Mouse (Mus musculus) cerebellum, postnatal 25 days (tissue): Measurements from ENCODE around the gene Ldlr.
"Not testable (repeated sequence)": the region's sequence is repeated elsewhere in the genome, so short reads cannot be mapped to it uniquely, and the experiment has no call there.

ENCODE experiments used
- DNase-seq, 2 experiments: peaks; one replicate each; pipeline ENCODE4 v3.0.0; 2021; ENCODE audit warnings: mixed read lengths in 2 of 2

The Ldlr gene

DNA sequence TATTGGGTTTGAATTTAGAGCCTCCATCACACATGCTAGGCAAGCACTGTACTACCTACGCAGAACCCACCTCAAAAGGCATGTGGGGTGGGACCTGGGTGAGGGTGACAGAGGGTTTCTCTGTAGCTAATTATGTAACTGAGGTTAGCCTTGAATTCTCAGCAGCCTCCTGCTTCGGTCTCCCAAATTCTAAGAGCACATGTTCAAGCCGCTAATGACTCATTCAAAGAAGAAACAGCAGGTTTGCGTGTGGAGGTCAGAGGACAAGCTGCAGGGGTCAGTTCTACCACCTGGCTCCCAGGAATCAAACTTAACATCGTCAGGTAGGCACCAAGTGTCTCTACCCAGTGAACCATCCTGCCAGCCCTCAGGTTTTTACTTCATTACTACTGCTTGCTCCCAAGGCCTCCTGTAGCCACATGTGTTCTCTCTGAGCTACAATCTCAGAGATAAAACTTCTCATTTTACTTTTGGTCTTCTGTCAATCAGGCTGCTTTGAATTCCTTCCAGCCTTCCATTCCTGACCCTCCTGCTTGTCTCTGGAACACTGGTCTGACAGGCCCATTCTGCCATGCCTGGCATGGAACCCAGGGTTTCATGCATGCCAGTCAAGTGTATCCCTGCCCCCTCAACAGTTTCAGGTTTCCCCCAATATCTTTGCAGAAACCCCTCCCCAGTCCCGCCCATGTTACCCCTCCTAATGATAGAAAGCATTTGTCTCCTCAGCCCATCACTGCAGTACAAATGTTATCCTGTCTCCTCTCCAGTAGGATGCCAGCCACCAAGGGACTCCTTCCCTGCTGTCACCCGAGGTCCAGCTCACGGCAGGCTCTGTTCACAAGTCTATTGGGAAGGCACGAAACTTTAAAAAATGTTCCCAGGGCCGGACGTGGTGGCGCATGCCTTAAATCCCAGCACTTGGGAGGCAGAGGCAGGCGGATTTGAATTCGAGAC lies 35.6 kb downstream of the Ldlr start:
- no peak for DNase-seq

DNA sequence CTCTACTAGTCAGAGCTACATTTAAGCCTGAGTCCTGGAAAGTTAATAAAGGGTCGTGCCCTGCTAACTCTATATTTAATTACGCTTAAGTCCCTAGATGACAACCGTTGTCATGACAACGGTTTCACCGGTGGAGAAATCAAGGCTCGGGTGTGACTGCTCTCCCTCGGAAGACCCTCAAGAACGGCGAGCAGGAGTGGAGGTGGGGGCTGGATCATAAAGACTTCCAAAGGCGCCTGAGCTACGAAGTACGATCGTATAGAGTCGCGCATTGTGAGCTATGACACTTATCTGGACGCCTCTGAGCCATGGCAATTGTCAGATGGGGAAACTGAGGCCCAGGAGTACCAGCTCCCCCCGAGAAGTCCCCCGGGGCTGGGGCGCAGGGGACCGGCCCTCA lies 36.4 kb downstream of the Ldlr start:
- DNase-seq, result no peak

DNA sequence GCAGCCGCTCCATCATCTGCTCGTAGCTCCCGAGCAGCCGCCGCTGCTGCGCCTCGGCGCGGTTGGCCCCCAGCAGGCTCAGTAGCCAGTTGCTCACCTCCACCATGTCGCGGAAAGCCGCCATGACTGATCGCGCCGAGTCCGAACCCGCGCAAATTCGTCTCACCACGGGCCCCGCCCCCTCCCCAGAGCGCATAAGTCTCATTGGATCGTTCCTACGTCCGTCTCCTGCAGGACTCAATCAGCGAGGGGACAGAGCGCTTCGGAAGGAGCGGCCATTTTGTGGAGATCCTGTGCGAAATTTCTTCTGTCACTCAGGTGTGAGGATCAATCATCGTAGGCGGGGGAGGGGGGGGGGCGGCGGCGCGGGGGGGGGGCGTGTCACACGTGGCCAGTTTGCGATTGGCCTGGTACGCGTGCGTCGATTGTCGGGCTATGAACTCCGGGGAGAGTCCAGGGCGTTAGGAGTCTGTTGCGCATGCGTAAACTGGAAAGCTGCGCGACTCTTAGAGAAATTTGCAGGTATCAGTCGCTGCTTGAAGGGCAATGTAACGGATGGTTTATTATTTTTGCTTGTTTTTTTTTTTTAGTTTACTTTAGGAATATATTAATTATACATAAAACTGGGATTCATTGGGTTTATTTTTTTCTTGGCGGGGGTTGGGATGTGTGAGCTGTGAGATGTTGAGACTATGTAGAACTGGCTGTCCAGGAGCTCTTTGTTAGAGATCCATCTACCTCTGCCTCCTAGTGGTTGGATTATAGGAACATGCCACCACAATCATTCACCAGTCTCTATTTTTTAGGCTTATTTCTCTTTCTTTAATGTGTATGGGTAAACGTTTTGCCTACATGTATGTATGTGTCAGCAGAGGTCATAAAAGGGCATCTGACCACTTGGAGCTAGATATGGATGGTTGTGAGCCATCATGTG lies 37.1 kb downstream of the Ldlr start, which contains the start of gene Spc24:
TSS of gene Spc24 (minus strand) at position 149 of the 934 bp plus-strand sequence.
- peak; percentile 96 to 97 for DNase-seq

DNA sequence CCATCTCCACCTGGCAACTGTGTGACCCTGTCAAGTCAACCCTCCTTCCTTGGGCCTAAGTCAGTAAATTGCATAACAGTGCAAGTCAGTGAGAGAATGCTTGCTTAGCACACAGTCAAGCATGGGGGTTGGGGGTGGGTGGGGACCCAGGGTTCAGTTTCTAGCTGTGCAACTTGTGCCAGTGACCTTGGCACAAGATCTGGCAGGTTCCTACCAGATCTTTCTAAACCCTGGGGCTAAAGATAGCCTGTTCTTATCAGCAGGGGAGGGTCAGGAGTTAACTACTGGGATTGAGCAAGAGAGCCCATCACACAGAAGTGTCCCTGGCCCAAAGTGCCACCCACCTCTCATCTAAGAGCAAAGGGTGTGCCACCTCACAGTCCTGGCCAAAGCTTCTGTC lies 38.9 kb downstream of the Ldlr start:
- no peak for DNase-seq

DNA sequence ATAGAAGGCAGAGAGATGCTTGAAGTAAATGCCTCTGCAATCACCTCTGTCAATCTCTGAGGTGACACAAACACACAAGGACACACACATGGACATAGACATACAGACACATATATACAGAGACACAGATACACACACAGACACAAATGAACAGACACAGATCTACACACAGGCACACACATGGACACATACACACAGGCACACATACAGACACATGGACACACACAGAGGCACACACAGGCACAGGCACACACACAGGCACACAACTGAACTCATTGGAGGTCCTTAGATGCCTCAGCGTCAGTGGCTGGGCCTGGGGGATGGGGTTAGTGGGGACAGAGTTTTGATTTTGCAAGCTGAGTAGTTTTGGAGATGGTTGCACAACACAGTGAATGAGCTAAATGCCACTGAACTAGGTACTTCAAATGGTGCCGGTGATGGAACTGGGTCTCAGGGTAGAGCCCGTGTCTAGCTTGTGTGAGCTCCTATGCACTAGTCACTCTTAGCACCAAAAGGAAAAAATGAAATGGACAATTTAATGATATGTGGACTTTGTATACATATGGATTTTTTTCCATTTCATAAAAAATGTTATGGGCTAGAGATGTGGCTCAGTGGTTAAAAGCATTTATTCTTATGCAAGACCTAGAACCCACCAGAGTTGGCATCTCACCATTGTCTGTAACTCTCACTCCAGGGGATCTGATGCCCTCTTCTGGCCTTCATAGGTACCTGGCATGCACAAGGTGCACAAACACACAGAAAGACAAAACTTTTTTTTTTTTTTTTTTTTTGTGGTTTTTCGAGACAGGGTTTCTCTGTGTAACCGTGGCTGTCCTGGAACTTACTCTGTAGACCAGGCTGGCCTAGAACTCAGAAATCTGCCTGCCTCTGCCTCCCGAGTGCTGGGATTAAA lies 41.1 kb downstream of the Ldlr start:
- no peak for DNase-seq

DNA sequence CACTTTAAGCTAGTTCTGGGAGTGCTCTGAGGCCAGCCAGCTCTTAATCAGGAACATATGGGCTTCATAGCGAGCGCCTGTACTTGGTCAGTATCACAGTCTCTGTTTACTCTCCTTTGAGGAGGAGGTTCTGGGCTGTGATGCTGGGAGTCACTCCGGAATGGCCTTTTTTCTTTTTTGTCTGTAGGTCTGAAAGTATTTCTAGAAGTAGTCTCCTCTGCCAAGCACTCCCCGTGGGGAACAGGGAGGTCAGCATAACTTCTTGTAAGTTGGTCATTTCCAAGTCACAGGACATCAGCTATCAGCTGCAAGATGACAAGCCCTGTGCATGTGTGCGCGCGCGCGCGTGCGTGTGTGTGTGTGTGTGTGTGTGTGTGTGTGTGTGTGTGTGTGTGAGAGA lies 44.6 kb downstream of the Ldlr start:
- DNase-seq, result peak; percentile 76

DNA sequence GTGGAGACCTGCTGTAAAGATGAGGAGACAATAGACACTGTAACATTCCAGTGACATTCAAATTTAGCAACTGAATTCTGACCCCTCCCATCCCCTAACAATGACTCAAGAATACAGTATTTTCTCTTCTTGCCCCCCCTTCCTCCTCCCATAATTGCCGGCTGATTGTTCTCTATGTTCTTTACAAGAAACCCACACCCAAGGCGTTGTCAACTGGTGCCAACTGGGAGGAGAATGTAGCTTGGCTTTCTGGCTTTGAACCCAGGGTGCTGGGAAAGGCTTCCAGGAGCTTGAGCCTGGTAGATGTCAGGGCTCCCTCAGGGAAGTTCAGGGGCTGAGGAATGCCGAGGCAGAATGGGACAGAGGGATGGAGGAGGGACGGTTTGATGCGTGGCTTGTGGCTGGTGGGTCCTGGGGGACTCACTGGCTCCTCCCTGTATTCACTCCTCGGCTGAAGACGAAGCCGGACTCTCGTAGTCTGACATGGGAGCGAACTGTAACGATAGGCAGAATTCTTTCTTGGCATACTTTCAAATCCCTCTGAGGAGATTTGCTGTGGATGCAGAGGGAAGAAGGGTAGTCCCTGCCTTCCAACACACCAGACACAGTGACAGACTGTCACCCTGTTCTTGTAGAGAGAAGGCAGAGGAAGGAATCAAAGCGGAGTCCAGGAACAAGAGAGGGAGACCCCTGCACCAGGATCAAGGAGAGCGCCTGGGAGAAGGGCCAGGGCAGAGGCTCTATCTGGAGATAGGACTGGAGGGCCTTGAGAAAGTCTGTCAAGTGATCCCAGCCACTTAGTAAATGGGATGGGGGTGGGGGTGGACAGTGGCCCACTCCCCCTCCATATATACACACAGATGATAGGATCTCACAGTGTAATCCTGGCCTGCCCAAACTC lies 45.5 kb downstream of the Ldlr start:
- DNase-seq, result peak; percentile 63 to 66

DNA sequence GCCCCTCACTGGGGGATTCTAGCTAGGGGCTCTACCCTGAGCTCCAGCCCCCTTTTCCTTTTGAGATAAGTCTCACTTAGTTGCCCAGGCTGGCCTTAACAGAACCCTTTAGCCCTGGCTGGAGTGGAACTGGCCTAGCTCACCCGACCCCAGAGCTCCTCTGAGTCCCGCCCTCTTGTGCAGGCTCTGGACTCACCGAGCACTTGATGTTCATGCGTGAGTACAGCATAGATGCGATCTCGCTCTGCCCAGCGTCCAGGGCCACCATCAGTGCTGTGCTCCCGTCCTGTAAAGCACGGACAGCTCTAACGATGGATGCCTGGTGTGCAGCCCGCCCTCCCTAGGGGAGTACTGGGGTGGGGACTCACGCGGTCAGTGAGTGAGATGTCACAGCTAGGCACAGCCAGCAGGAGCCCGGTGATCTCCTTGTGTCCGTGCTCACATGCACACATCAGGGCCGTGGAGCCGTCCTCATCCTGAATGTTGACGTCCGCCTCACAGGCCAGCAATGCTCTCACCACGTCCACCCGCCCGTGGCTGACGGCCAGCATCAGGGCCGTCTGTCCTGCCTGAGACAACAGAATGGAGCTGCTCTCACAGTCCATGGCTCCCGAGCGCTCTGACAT lies 46.4 kb downstream of the Ldlr start:
- peak; percentile 66 to 73 for DNase-seq

DNA sequence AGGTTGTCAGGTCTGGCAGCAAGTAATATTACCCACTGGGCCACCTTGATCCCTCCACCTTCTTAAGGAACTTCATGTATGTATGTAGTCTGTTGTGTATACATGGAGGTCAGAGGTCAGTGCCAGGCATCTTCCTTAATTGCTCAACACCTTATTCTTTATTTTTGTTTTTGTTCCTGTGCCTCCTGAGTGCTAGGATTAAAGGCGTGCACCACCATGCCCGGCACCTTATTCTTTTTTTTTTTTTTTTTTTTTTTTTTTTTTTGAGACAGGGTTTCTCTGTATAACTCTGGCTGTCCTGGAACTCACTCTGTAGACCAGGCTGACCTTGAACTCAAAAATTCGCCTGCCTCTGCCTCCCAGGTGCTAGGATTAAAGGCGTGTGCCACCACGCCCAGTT lies 50.1 kb downstream of the Ldlr start:
- DNase-seq, result not testable (repeated sequence)

DNA sequence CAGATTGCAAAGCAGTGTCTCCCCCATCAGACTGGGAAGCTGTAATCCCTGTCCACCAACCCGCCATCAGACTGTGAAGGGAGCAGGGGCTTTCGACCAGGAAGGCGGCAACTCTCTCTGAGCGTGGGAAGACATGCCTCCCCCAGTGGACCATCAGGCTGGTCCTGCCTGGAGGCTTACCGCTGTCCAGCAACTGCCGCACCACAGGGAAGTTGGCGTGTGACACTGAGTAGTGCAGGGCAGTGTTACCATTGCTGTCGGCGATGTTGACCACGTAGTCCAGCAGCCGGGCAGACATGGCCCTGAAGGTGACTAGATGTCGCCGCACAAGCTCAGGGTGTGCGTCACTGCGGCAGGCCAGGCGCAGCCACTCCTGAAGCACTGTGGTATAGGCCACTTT lies 51.1 kb downstream of the Ldlr start:
- DNase-seq, result no peak

DNA sequence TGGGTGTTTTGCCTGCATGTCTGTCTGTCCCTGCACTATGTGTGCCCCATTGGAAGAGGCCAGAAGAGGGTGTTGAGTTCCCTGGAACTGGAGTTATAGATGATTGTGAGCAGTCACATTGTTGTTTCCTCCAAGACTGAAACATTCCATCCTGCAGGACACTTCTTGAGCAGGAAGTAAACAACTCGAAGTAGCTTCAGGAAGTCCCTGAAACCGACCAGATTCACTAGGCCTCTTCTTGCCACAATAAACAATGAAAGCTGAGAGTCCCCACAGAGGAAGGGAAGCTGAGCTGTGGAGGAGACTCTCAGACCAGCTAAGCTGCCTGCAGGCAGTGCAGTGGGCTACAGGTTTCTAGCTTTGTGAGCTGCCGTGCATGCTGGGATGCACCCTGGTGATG lies 54.4 kb downstream of the Ldlr start:
- no peak for DNase-seq

DNA sequence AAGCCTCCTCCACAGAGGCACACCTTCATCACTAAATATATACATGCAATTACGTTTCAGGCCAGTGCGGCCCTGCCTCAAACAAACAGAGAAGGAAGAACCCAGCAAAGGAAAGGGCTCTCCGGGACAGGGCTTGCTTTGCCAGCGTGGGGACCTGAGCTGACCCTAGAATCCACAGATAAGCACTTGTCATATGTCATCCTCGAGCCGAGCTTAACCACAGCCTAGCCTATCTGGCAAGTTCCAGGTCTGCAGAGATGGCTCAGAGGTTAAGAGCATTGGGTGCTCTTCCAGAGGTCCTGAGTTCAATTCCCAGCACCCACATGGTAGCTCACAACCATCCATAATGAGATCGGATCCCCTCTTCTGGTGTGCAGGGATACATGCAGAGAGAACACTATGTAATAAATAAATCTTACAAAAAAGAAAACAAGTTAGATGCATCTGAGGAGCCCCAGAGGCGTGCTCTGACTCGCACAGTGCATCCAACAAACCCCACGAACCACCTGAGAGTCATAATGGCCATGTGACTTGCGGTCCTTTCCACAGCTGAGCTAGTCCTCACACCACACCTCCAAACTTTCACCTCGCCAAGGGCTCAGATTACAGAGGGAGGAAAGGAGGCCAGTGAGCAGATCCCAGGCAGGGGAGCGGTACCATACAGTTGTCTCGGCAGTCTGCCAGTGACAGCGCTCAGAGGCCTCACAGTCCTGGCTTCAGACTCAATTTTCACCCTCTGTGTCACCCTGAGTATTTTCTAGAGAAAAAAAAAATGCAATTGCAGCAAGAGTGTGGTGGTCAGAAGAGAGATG lies 58.6 kb downstream of the Ldlr start:
- DNase-seq, result peak in 1 of 2 experiments; percentile 65

DNA sequence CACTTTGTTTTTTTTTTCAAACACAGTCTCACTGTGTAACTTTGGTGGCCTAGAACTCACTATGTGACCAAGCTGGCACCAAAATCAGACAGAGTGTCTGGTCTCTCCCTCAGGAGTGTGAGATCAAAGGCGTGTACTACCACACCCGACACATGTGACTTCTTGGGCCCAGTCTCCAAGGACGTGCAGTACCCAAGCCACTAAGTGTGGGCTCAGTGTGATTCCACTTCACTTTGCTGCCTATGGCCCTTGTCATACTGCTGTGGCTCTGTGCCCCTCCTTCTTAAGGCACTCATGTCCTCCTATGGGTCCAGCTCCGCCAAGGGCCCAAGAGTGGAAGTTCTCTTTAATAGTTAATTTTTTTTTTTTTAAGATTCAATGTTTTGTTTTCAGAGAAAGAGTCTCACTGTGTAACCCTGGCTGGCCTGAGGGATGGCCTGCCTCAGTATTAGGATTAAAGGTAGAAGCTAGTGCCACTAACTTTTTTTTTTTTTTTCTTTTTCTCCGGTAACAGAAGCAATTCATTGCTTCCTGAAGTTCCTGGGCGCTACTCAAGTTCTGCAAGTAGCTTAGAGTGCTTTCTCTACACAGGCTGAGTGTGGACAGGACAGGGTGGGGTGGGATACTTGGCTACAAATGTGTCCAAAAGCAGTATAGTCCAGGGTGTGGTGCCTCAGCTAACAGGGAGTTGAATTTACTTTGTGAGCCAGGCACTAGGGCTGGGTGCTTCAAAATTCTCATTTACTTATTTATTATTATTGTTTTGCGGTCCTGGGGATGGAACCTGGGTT lies 61.4 kb downstream of the Ldlr start:
- no peak for DNase-seq

DNA sequence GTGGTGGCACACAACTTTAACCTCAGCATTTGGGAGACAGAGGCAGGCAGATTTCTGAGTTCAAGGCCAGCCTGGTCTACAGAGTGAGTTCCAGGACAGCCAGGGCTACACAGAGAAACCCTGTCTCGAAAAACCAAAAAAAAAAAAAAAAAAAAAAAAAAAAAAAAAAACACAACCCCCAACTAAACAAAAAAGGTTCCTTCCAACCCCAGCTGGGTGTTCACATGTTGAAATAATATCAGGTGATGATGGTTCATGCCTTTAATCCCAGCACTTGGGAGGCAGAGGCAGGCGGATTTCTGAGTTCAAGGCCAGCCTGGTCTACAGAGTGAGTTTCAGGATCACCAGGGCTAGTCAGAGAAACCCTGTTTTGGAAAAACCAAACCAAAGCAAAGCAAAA lies 63.0 kb downstream of the Ldlr start:
- not testable (repeated sequence) for DNase-seq

DNA sequence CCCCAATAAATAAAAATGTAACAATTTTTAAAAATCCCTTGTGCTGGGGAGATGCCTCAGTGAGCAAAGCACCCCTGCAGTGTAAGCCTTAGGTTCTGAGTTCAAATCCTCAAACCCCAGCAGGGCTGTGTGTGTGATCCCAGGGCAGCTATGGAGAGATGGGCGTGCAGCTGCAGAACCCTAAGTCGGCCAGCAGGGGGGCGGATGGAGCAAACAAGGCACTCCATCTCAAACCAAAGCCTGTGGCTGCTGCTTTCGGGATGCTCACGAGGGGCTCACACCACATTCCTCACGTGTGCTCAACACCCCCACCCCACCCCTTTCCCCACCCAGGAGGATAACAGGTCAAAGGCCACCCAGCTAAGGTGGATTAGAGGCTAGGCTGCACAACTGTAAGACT lies 63.6 kb downstream of the Ldlr start:
- peak; percentile 64 to 80 for DNase-seq

DNA sequence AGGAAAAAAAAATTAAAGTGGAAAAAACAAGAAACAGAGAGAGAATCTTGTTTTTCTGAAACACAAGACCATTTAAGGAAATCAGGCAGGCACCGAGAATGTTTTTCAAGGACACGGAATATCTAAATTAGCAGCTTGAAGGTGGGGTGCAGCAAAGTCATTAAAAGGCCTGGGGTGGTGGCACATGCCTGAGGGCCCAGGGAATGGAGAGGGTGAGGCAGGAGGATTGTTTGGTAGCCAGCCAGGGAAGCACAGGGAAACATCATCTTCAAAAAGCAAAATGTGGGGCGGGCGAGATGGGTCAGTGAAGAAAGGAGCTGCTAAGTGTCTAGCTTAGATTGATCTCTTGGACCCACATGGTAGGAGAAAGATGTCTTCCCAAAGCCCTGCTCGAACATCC lies 64.4 kb downstream of the Ldlr start:
- no peak for DNase-seq

DNA sequence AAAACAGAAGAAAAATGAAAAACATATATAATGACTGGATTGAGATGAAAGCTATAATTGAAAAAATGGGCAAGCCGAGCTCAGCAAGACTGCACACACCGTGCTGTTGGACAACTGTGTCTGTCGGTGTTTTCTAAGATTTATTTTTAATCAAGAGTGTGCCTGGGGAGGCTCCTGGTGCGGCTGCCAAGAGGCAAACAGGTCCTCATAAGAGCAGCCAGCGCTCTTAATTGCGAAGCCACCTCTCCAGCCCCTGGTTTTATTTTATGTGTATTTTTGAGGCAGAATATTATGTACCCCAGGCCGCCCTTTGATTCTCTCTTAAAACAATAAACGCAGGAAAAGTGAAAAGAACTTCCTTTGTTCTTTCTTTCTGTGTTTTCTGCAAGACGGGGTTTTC lies 65.0 kb downstream of the Ldlr start:
- DNase-seq, result no peak

DNA sequence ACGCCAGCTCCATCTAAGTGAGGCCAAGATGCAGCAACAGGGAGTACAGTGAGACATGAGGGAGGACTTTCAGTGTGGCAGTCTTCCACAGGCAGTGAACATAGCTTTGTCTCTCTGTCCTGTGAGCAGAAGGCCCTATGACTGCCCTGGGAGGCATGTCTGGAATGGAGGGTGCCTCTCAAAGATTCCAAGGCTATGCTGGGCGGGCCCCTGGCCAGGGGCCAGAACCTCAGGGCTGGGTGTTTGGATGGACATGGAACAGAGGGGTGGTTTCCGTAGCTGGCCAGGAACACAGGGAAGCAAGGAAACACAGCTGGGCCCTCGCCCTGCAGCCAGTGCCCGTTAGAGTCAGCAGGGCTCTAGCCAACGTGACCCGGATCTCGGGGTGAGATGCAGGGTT lies 68.6 kb downstream of the Ldlr start:
- DNase-seq, result peak in 1 of 2 experiments; percentile 58

DNA sequence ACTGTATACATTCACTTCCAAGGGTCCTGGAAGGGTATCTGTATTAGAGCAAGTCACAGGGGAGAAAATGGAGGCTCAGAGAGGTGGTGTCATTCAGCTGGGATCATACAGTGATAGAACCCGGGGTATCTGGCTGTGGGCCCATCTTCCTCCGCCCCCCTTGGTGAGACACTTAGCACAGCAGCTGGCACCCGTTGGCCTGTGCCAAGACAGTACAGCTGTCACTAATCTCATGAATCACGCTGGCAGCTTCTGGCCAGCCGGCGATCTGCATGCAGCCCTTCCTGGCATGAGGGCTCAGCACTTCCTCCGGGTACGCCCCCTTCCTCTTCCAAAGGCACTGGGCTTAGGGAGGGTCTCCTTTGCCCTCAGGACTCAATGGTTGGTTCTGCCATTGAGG lies 69.4 kb downstream of the Ldlr start:
- peak; percentile 50 to 56 for DNase-seq
